Mouse (Mus musculus): Measurements from ENCODE around the gene Crocc.
A peak's percentile ranks its signal among the peaks of the same experiment; 100 is the strongest.

DNA sequence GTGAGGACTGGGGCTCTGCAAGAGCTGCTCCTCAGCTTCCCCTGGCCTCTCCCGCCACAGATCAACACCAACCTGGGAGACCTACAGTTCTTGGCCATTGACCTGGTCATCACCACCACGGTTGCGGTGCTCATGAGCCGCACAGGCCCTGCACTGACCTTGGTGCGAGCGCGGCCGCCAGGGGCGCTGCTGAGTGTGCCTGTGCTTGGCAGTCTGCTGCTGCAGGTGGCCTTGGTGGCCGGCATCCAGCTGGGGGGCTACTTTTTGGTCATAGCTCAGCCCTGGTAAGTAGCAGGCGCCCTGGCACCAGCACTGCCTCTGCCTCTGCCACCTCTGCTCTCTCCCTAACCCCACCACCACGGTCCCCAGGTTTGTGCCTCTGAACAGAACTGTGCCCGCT is 54.4 kb downstream of the Crocc start:
- TF ChIP-seq CTCF (IDR thresholded peaks at IDR 0.05; ENCODE audit: borderline replicate concordance, insufficient read depth, low read depth, low read length) (peak; percentile 52), POLR2A (IDR thresholded peaks at IDR 0.05; ENCODE audit: borderline replicate concordance, insufficient read depth, low read length) (no peak)

Measured in cerebellum, adult 2 months (tissue).